Mouse (Mus musculus) erythroblast, embryonic 14.5 days (primary cell): ENCODE results near the gene Rpp25.

Source experiments
- GATA1 ChIP-seq: IDR thresholded peaks from 2 replicates; pipeline ENCODE4 v1.6.1; 2012; ENCODE audit warnings: low read length, inconsistent platforms, mixed read lengths
- TAL1 ChIP-seq: IDR thresholded peaks from 3 replicates; pipeline ENCODE4 v1.6.1; 2012; ENCODE audit warnings: low read length, inconsistent platforms, mixed read lengths

DNA sequence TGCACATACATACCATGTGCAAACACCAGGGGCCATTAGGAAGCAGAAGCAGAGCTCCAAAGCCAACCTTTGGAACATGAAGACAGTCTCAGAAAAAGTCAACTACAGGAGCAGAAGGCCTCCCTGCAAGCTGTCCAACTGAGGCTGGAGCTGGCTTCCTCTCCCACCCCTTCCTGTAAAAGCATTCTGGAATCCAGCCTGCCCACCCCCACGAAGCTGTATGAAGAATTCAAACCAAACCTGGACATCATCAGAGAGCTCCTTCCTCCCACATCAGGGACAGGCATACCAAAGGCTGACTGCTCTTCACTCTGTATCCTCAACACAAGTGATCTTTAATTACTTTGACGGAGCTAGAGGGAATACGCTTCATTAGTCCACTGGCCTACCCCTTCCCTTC lies 40.1 kb downstream of the Rpp25 start:
- TF ChIP-seq GATA1 (no peak), TAL1 (no peak)
